Mouse (Mus musculus): ENCODE results near the gene Ift80. TPM values are rescaled to one million over a fixed set of nuclear protein-coding genes. Genes with fewer than 3 reads are reported as not detected.

Gene Ift80
- 10 to 100 TPM in 21 of 26 experiments, 1 to 10 TPM in 5; 3.5 to 53.6 (median 31.9) TPM for total RNA-seq (2018; cell fraction: chromatin; rRNA removed)
- total RNA-seq (2018; cell fraction: cytosol; rRNA removed) = 1 to 10 TPM; 1.4 to 3.9 (median 2.5) TPM
- 10 to 100 TPM in 11 of 26 experiments, 1 to 10 TPM in 15; 3.3 to 42.8 (median 9.3) TPM for total RNA-seq (2018; cell fraction: nucleus; rRNA removed)
- polyA plus RNA-seq (2018) = 1.2 to 3.4 TPM (median 3.0 TPM) in 3 replicates

- Histone ChIP-seq H3K27ac (peak within 1 kb of the TSS; percentile 93), H3K79me2 (ENCODE audit: inconsistent target) (peaks cover 62% of the 10 kb centered on the region), H3K36me3 (ENCODE audit: inconsistent target) (no peaks in the 10 kb centered on the region), H3K4me3 (ENCODE audit: inconsistent target) (peak within 1 kb of the TSS; percentile 94)
- under 1% methylated on average over 69 of the region's 76 CpGs for WGBS (ENCODE audit: missing documents)
Measured at GRCm38 (mm10) chr3:69004437-69005337, at the start of gene Ift80, which contains the start of gene Smc4. Gene Ift80 (minus strand): TSS chr3:69004570. Gene Smc4 (plus strand): TSS chr3:69004738.

- no peaks in the 10 kb centered on the region for H3K36me3 ChIP-seq (ENCODE audit: inconsistent target)
- WGBS (ENCODE audit: missing documents) = 85% methylated on average over 11 of the region's 11 CpGs
- H3K27ac ChIP-seq = no peak overlapping the region
- no peak overlapping the region for H3K4me3 ChIP-seq (ENCODE audit: inconsistent target)
- no peaks in the 10 kb centered on the region for H3K79me2 ChIP-seq (ENCODE audit: inconsistent target)
Measured at GRCm38 (mm10) chr3:69051894-69052293, 47.5 kb upstream of the Ift80 start.

GRCm38 (mm10) chr3:69049011-69049410 is 44.6 kb upstream of the Ift80 start:
- WGBS (ENCODE audit: missing documents) = 93% methylated on average over 6 of the region's 6 CpGs
- no peak overlapping the region for H3K27ac ChIP-seq
- H3K36me3 ChIP-seq (ENCODE audit: inconsistent target) = no peaks in the 10 kb centered on the region
- H3K79me2 ChIP-seq (ENCODE audit: inconsistent target) = peaks cover 2% of the 10 kb centered on the region
- no peak overlapping the region for H3K4me3 ChIP-seq (ENCODE audit: inconsistent target)

GRCm38 (mm10) chr3:69047684-69048083 is 43.3 kb upstream of the Ift80 start:
- H3K4me3 ChIP-seq (ENCODE audit: inconsistent target) = no peak overlapping the region
- WGBS (ENCODE audit: missing documents) = 98% methylated on average over 4 of the region's 4 CpGs
- H3K36me3 ChIP-seq (ENCODE audit: inconsistent target) = no peaks in the 10 kb centered on the region
- no peak overlapping the region for H3K27ac ChIP-seq
- H3K79me2 ChIP-seq (ENCODE audit: inconsistent target) = peaks cover 15% of the 10 kb centered on the region

DNA sequence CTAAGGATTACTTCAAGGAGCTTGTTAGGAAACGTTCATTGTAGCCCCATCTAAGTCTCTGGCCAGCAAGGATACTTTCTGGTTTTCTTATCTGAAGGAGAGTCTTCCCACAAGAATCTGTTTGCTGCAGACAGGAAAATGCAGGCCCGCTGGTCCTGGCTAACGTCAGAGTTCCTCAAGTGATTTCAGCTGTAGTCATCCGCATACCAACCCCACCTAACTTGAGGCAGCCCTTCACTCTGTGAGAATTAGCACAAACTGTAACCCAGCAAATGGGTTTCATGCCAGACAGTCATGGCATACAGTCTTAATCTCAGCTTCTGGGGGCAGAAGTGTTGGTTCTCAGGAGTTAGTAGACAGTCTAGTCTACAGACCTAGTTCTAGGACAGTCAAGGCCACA is 42.1 kb upstream of the Ift80 start:
- WGBS (ENCODE audit: missing documents) = 83% methylated on average over 4 of the region's 4 CpGs
- H3K79me2 ChIP-seq (ENCODE audit: inconsistent target) = peaks cover 27% of the 10 kb centered on the region
- H3K27ac ChIP-seq = no peak overlapping the region
- no peaks in the 10 kb centered on the region for H3K36me3 ChIP-seq (ENCODE audit: inconsistent target)
- H3K4me3 ChIP-seq (ENCODE audit: inconsistent target) = no peak overlapping the region

DNA sequence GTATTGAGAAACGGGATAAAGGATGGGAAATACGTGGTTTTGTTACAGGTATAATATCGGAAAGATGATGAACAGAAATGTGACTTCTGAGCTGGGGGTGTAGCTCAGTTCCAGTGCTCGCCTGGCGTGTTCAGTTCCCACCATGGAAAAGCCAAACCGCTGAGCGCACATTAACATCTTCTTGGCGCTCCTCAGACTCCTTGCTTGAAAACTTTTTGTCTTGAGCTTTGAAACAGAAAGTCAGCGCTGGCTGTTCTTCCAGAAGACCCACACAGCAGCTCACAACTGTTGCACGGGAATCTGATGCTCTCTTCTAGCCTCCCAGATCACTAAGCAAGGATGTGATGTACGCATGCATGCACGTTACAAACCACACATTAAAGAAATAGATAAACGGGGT is 41.4 kb upstream of the Ift80 start:
- Histone ChIP-seq H3K79me2 (ENCODE audit: inconsistent target) (peaks cover 34% of the 10 kb centered on the region), H3K4me3 (ENCODE audit: inconsistent target) (peak overlapping the region; percentile 60; the same call in 1 of the 2 replicates), H3K27ac (no peak overlapping the region), H3K36me3 (ENCODE audit: inconsistent target) (no peaks in the 10 kb centered on the region)
- 61% methylated on average over 12 of the region's 13 CpGs for WGBS (ENCODE audit: missing documents)

DNA sequence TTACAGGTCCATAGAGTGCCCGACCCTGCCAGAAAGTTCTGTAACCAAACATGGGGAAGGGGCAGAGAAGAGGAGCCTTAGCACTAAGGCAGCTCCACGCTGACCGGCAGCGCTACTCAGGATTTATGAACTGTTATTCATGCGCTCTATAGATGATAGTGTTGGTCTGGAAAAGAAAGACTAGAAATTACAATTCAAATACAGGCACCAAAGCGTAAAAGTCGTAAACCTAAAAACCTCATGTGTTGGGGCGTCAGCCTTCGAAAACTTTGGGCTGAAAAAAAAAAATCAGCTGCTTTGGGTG is 41.0 kb upstream of the Ift80 start:
- Histone ChIP-seq H3K79me2 (ENCODE audit: inconsistent target) (peaks cover 38% of the 10 kb centered on the region), H3K27ac (peak overlapping the region; percentile 60), H3K36me3 (ENCODE audit: inconsistent target) (no peaks in the 10 kb centered on the region), H3K4me3 (ENCODE audit: inconsistent target) (peak overlapping the region; percentile 60)
- WGBS (ENCODE audit: missing documents) = 8% methylated on average over 9 of the region's 9 CpGs

- peak within 1 kb of the TSS; percentile 60 for H3K27ac ChIP-seq
- under 1% methylated on average over 80 of the region's 80 CpGs for WGBS (ENCODE audit: missing documents)
- peaks cover 44% of the 10 kb centered on the region for H3K79me2 ChIP-seq (ENCODE audit: inconsistent target)
- peak within 1 kb of the TSS; percentile 60 for H3K4me3 ChIP-seq (ENCODE audit: inconsistent target)
- H3K36me3 ChIP-seq (ENCODE audit: inconsistent target) = no peaks in the 10 kb centered on the region
Measured at GRCm38 (mm10) chr3:69044645-69045399, 40.5 kb upstream of the Ift80 start, which contains the start of gene Trim59. Gene Trim59 (minus strand): TSS chr3:69044755.

- peak overlapping the region; percentile 59 for H3K4me3 ChIP-seq (ENCODE audit: inconsistent target)
- H3K27ac ChIP-seq = peak overlapping the region; percentile 54
- H3K79me2 ChIP-seq (ENCODE audit: inconsistent target) = peaks cover 50% of the 10 kb centered on the region
- no peaks in the 10 kb centered on the region for H3K36me3 ChIP-seq (ENCODE audit: inconsistent target)
- under 1% methylated on average over 36 of the region's 42 CpGs for WGBS (ENCODE audit: missing documents)
Measured at GRCm38 (mm10) chr3:69044167-69044591, 39.8 kb upstream of the Ift80 start.

DNA sequence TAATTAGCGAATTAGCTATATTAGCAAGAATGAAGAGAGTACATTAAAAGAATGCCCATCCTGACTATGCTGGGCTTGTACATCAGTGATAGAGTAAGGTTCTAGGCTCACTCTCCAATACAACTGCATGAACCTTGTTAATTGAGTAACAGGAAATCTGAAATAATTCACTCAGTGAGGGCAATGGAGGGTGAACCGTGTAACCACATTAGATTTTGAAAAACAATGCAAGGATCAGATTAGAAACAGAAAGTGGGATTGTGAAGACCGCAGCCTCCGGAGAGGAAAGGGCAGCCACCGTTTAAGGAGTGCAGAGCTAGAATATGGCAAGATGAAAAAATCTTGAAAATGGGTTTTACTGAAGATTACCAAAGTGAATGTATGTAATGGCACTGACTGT is 36.9 kb upstream of the Ift80 start:
- Histone ChIP-seq H3K79me2 (ENCODE audit: inconsistent target) (peaks cover 79% of the 10 kb centered on the region), H3K4me3 (ENCODE audit: inconsistent target) (peak overlapping the region; percentile 23), H3K36me3 (ENCODE audit: inconsistent target) (no peaks in the 10 kb centered on the region), H3K27ac (peak overlapping the region; percentile 5; the same call in 1 of the 2 replicates)
- 16% methylated on average over 5 of the region's 5 CpGs for WGBS (ENCODE audit: missing documents)

- Histone ChIP-seq H3K4me3 (ENCODE audit: inconsistent target) (no peak overlapping the region), H3K27ac (no peak overlapping the region), H3K79me2 (ENCODE audit: inconsistent target) (peaks cover 90% of the 10 kb centered on the region), H3K36me3 (ENCODE audit: inconsistent target) (no peaks in the 10 kb centered on the region)
- WGBS (ENCODE audit: missing documents) = 90% methylated on average over 2 of the region's 2 CpGs
Measured at GRCm38 (mm10) chr3:69040105-69040504, 35.7 kb upstream of the Ift80 start.

DNA sequence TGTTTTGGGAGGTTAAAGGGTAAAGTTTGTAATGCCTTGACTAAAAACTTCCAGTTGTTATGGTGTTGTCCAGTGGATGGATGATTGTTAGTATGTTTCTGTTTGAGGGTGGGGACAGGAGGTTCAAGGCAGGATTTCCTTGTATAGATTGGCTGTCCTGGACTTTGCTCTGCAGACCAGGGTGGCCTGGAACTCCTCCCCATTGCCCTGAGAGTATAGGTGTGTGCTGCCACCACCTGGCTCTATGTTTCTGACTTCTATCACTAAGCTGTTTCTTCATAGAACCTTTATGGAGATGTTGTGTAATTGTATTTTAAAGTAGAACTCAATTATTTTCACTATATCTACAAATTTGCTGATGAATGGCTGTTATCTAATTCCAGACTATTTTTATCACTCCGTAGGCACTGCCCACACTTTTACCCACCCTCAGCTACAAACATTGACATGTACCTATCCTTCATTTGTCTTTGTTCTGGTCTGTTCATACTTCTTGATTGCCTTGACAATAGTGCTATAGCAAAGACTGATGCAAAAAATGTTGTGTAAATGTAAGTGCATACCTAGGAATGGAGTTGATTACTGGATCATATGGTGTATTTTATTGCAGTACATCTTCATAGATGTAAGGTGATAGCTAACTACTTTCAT is 21.9 kb upstream of the Ift80 start:
- WGBS (ENCODE audit: missing documents) = 100% methylated on average over 1 of the region's 1 CpGs
- no peak overlapping the region for H3K4me3 ChIP-seq (ENCODE audit: inconsistent target)
- H3K27ac ChIP-seq = no peak overlapping the region
- H3K36me3 ChIP-seq (ENCODE audit: inconsistent target) = peaks cover 38% of the 10 kb centered on the region
- H3K79me2 ChIP-seq (ENCODE audit: inconsistent target) = peaks cover 28% of the 10 kb centered on the region; the same call in 1 of the 2 replicates

DNA sequence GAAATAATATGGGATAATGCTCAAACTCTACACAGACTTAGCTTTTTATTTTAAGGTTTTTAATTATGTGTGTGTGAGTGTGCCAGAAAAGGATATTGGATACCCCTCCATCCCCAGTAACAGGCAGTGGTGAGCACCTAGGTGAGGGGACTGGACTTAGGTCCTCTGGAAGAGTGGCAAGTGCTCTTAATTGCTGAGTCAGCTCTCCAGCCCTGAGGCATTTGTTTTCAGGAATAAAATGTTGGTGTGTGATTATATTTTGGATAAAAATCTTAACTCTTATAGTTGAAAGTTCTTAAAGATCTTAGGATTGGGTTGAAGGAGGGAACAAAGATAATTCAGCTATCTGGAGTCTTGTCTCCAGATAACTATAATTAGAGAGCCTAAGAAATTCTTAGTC is 16.4 kb upstream of the Ift80 start:
- peaks cover 30% of the 10 kb centered on the region for H3K36me3 ChIP-seq (ENCODE audit: inconsistent target)
- no peak overlapping the region for H3K4me3 ChIP-seq (ENCODE audit: inconsistent target)
- H3K79me2 ChIP-seq (ENCODE audit: inconsistent target) = peaks cover 29% of the 10 kb centered on the region
- H3K27ac ChIP-seq = no peak overlapping the region

DNA sequence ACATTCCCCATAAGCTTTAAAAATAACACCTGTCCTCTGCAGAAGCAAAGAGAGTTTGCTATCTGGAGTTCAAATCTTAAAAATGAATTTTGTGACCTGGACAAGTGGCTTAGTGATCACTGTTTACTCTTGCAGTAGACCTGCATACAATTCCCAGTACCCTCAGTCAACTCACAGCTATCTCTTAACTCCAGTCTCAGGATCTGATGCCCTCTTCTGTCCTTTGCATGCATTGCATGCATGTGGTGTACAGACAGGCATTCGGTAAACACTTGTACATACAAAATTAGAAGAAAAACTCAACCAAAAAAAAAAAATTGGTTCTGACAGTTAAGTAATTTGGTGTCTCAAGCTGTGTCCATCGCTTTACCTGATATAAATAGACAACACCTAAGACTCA is 15.9 kb upstream of the Ift80 start:
- 100% methylated on average over 2 of the region's 2 CpGs for WGBS (ENCODE audit: missing documents)
- H3K27ac ChIP-seq = no peak overlapping the region
- H3K36me3 ChIP-seq (ENCODE audit: inconsistent target) = peaks cover 30% of the 10 kb centered on the region
- no peak overlapping the region for H3K4me3 ChIP-seq (ENCODE audit: inconsistent target)
- H3K79me2 ChIP-seq (ENCODE audit: inconsistent target) = peaks cover 29% of the 10 kb centered on the region

Data from macrophage (primary cell).